Mouse (Mus musculus) heart, adult 2 months (tissue): ENCODE results near the gene Flywch2. TPM values are rescaled to one million over a fixed set of nuclear protein-coding genes. Genes with fewer than 3 reads are reported as not detected.

Experiments
- DNase-seq, 2 experiments: peaks; one replicate each; pipeline ENCODE4 v3.0.0; 2021
- H3K27ac ChIP-seq: fragments of 200-600 bp; 2 replicates; pipeline ENCODE4 v1.8.1; 2022
- H3K27me3 ChIP-seq: fragments of 200-500 bp; 2 replicates; pipeline ENCODE4 v1.6.1; 2012; ENCODE audit warnings: mild to moderate bottlenecking, low read length, inconsistent platforms, mixed read lengths; ENCODE audit not compliant: control insufficient read depth, insufficient read depth
- H3K36me3 ChIP-seq: fragments of 200-500 bp; 2 replicates; pipeline ENCODE4 v1.6.1; 2012; ENCODE audit warnings: low read length, inconsistent platforms; ENCODE audit not compliant: control insufficient read depth, insufficient read depth
- H3K4me1 ChIP-seq: fragments of 200-500 bp; 2 replicates; pipeline ENCODE4 v1.6.1; 2011; ENCODE audit warnings: low read length; ENCODE audit not compliant: control insufficient read depth, insufficient read depth
- H3K4me3 ChIP-seq: fragments of 200-600 bp; 2 replicates; pipeline ENCODE4 v1.8.1; 2022
- H3K79me2 ChIP-seq: fragments of 200-500 bp; replicated peaks from 2 replicates; pipeline ENCODE4 v1.6.1; 2012; ENCODE audit warnings: mild to moderate bottlenecking, inconsistent platforms, low read length, moderate library complexity, mixed read lengths; ENCODE audit not compliant: control insufficient read depth, insufficient read depth
- H3K9ac ChIP-seq: fragments of 200-500 bp; 2 replicates; pipeline ENCODE4 v1.6.1; 2012; ENCODE audit warnings: low read depth, mild to moderate bottlenecking, control low read depth, inconsistent platforms, low read length, mixed read lengths
- CTCF ChIP-seq: fragments of 200-600 bp; IDR thresholded peaks from 2 replicates; pipeline ENCODE4 v1.8.1; 2022; ENCODE audit warnings: antibody characterized with exemption, mild to moderate bottlenecking, moderate library complexity
- EP300 ChIP-seq: fragments of 200-500 bp; IDR thresholded peaks from 2 replicates; pipeline ENCODE4 v1.6.1; 2011; ENCODE audit warnings: low read depth, low read length, control low read depth; ENCODE audit not compliant: insufficient read depth
- POLR2A ChIP-seq: fragments of 200-500 bp; IDR thresholded peaks from 2 replicates; pipeline ENCODE4 v1.6.1; 2011; ENCODE audit warnings: mild to moderate bottlenecking, low read depth, low read length, control low read depth; ENCODE audit not compliant: insufficient read depth
- WGBS: fragments of 180-500 bp; shearing (Covaris S2); methylation state at CpG from one replicate; pipeline ENCODE4 v1.1.7; 2018; 5-methylcytosine and 5-hydroxymethylcytosine counted together
- intact Hi-C: fragments of 180-260 bp; cut with DNase I; formaldehyde crosslinking; loops from one replicate; pipeline ENCODE4 v1.15.1; 2025
- polyA plus RNA-seq: library from polyadenylated mRNA; depleted of rRNA; stranded (reverse); fragments of >200 nt; gene quantifications from 2 replicates; pipeline ENCODE4 v1.2.3, GENCODE M21; 2012
- total RNA-seq, 2 experiments: library from RNA; stranded (reverse); gene quantifications; 2 replicates each; pipeline ENCODE4 v1.2.3; 2021

Flywch2 gene
- total and polyA plus RNA-seq, 3 experiments, result 0.27 to 1.5 (median 0.50) TPM

GRCm38 (mm10) chr17:23823614-23824013 lies 37.7 kb upstream of the Flywch2 start:
- Histone ChIP-seq H3K9ac (no peak overlapping the region), H3K27me3 (no peaks in the 10 kb centered on the region), H3K4me3 (no peak overlapping the region), H3K4me1 (no peaks in the 10 kb centered on the region), H3K79me2 (peaks cover 2% of the 10 kb centered on the region; the same call in 1 of the 2 replicates), H3K27ac (no peak overlapping the region), H3K36me3 (peaks cover 14% of the 10 kb centered on the region)
- no peak for DNase-seq
- TF ChIP-seq CTCF (no peak), POLR2A (no peak), EP300 (no peak)
- intact Hi-C loops, result no loop called here
- WGBS, result 88% methylated on average over 12 of the region's 12 CpGs

GRCm38 (mm10) chr17:23823018-23823417 lies 37.1 kb upstream of the Flywch2 start:
- no peak overlapping the region for H3K4me3 ChIP-seq
- H3K27me3 ChIP-seq, result no peaks in the 10 kb centered on the region
- intact Hi-C loops, result no loop called here
- no peaks in the 10 kb centered on the region; the same call in 1 of the 2 replicates for H3K79me2 ChIP-seq
- 76% methylated on average over 16 of the region's 16 CpGs for WGBS
- no peaks in the 10 kb centered on the region for H3K4me1 ChIP-seq
- TF ChIP-seq CTCF, result no peak
- no peak for TF ChIP-seq POLR2A
- no peak for TF ChIP-seq EP300
- H3K36me3 ChIP-seq, result peaks cover 14% of the 10 kb centered on the region
- H3K9ac ChIP-seq, result no peak overlapping the region
- no peak for DNase-seq
- H3K27ac ChIP-seq, result no peak overlapping the region

- Histone ChIP-seq H3K4me3 (no peak overlapping the region), H3K4me1 (no peaks in the 10 kb centered on the region), H3K9ac (no peak overlapping the region), H3K27ac (no peak overlapping the region), H3K79me2 (no peaks in the 10 kb centered on the region), H3K36me3 (peaks cover 19% of the 10 kb centered on the region), H3K27me3 (no peaks in the 10 kb centered on the region)
- WGBS, result 60% methylated on average over 6 of the region's 6 CpGs
- no peak for DNase-seq
- intact Hi-C loops, result no loop called here
- TF ChIP-seq EP300, result no peak
- TF ChIP-seq POLR2A, result no peak
- no peak for TF ChIP-seq CTCF
Measured at GRCm38 (mm10) chr17:23822094-23822493, 36.2 kb upstream of the Flywch2 start.

GRCm38 (mm10) chr17:23820731-23821130 lies 34.9 kb upstream of the Flywch2 start:
- H3K36me3 ChIP-seq, result peaks cover 22% of the 10 kb centered on the region
- intact Hi-C loops, result no loop called here
- WGBS, result 96% methylated on average over 5 of the region's 5 CpGs

GRCm38 (mm10) chr17:23819235-23819634 lies 33.4 kb upstream of the Flywch2 start:
- H3K27me3 ChIP-seq, result no peaks in the 10 kb centered on the region
- H3K9ac ChIP-seq, result no peak overlapping the region
- peaks cover 27% of the 10 kb centered on the region for H3K36me3 ChIP-seq
- intact Hi-C loops, result no loop called here
- DNase-seq, result no peak
- H3K4me3 ChIP-seq, result no peak overlapping the region
- H3K79me2 ChIP-seq, result no peaks in the 10 kb centered on the region
- TF ChIP-seq POLR2A (no peak), EP300 (no peak), CTCF (no peak)
- no peaks in the 10 kb centered on the region for H3K4me1 ChIP-seq
- no peak overlapping the region for H3K27ac ChIP-seq
- WGBS, result 97% methylated on average over 25 of the region's 25 CpGs

More at GRCm38 (mm10) chr17:23820731-23821130, 34.9 kb upstream of the Flywch2 start:
- TF ChIP-seq CTCF (no peak), POLR2A (no peak), EP300 (no peak)
- H3K9ac ChIP-seq, result no peak overlapping the region
- H3K27me3 ChIP-seq, result no peaks in the 10 kb centered on the region
- no peaks in the 10 kb centered on the region for H3K79me2 ChIP-seq
- H3K27ac ChIP-seq, result no peak overlapping the region
- H3K4me1 ChIP-seq, result no peaks in the 10 kb centered on the region
- no peak for DNase-seq
- H3K4me3 ChIP-seq, result no peak overlapping the region

GRCm38 (mm10) chr17:23818579-23818978 lies 32.7 kb upstream of the Flywch2 start:
- peaks cover 32% of the 10 kb centered on the region for H3K36me3 ChIP-seq
- no peak overlapping the region for H3K27ac ChIP-seq
- WGBS, result 92% methylated on average over 8 of the region's 8 CpGs
- intact Hi-C loops, result no loop called here
- no peak overlapping the region for H3K4me3 ChIP-seq
- H3K79me2 ChIP-seq, result no peaks in the 10 kb centered on the region
- TF ChIP-seq EP300, result no peak
- no peak for TF ChIP-seq CTCF
- TF ChIP-seq POLR2A, result no peak
- H3K4me1 ChIP-seq, result no peaks in the 10 kb centered on the region
- DNase-seq, result no peak
- H3K27me3 ChIP-seq, result no peaks in the 10 kb centered on the region
- no peak overlapping the region for H3K9ac ChIP-seq

GRCm38 (mm10) chr17:23815641-23816040 lies 29.8 kb upstream of the Flywch2 start:
- no peaks in the 10 kb centered on the region for H3K4me1 ChIP-seq
- 99% methylated on average over 16 of the region's 16 CpGs for WGBS
- DNase-seq, result no peak
- H3K4me3 ChIP-seq, result no peak overlapping the region
- peaks cover 43% of the 10 kb centered on the region for H3K36me3 ChIP-seq
- no peak for TF ChIP-seq EP300
- no peak for TF ChIP-seq POLR2A
- TF ChIP-seq CTCF, result no peak
- H3K9ac ChIP-seq, result no peak overlapping the region
- intact Hi-C loops, result no loop called here
- H3K79me2 ChIP-seq, result no peaks in the 10 kb centered on the region
- no peak overlapping the region for H3K27ac ChIP-seq
- H3K27me3 ChIP-seq, result no peaks in the 10 kb centered on the region
